Mouse (Mus musculus): ENCODE results near the gene Ube2v1.

GRCm38 (mm10) chr2:167657973-167658372 lies 26.1 kb upstream of the Ube2v1 start:
- no peak for TF ChIP-seq CTCF (conservative IDR thresholded peaks at IDR 0.05; ENCODE audit: insufficient read depth, insufficient read length, low read depth, low read length)
- no peak for TF ChIP-seq POLR2A (IDR thresholded peaks at IDR 0.05; ENCODE audit: low read depth, low read length)

Measured in kidney, adult 2 months (tissue).